Mouse (Mus musculus): ENCODE measurements around the gene Zfp967.
"Not testable (repeated sequence)": the region's sequence is repeated elsewhere in the genome, so short reads cannot be mapped to it uniquely, and the experiment has no call there.

Zfp967 gene

GRCm38 (mm10) chr2:176520756-176521155 lies at the start of gene Zfp967:
TSS of gene Zfp967 (plus strand) at chr2:176521056.
- DNase-seq: not testable (repeated sequence)

- not testable (repeated sequence) for DNase-seq
These were observed 34.2 kb upstream of the Zfp967 start, which contains the start of gene Gm14434 for GRCm38 (mm10) chr2:176486683-176487082. TSS of gene Gm14434 (minus strand) at chr2:176486783.

Measured in heart, adult 11 months (tissue).